Mouse (Mus musculus) frontal cortex, postnatal 10 days (tissue): Measurements from ENCODE around the gene Adgrb2.

Experiments
- DNase-seq, 2 experiments: peaks; one replicate each; pipeline ENCODE4 v3.0.0; 2022; ENCODE audit warnings: low spot score in 2 of 2, mixed read lengths in 1 of 2

Adgrb2 gene

GRCm38 (mm10) chr4:130031146-130031545 lies 46.5 kb downstream of the Adgrb2 start:
- DNase-seq: no peak

DNA sequence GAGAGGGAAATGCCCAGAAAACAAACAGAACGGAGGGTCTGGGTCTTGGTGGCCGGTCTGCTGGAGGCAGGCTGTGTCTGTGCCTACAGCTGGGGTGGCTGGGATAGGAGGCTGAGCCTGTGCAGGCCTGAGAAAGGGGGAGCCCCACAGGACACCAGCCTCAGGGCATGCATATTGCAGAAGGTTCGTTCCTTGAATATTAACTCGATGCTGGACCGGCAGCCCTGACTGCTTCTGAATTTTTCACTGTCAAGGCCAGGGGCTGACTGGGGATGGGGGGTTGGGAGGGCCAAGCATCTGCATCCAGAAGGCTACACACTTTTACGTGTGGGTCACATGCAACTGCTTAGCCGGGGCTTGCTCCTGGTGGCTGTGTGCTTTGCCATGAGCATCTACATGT lies 48.8 kb downstream of the Adgrb2 start:
- DNase-seq: no peak

- DNase-seq: no peak
Observed at GRCm38 (mm10) chr4:130036112-130036511, 51.4 kb downstream of the Adgrb2 start.

DNA sequence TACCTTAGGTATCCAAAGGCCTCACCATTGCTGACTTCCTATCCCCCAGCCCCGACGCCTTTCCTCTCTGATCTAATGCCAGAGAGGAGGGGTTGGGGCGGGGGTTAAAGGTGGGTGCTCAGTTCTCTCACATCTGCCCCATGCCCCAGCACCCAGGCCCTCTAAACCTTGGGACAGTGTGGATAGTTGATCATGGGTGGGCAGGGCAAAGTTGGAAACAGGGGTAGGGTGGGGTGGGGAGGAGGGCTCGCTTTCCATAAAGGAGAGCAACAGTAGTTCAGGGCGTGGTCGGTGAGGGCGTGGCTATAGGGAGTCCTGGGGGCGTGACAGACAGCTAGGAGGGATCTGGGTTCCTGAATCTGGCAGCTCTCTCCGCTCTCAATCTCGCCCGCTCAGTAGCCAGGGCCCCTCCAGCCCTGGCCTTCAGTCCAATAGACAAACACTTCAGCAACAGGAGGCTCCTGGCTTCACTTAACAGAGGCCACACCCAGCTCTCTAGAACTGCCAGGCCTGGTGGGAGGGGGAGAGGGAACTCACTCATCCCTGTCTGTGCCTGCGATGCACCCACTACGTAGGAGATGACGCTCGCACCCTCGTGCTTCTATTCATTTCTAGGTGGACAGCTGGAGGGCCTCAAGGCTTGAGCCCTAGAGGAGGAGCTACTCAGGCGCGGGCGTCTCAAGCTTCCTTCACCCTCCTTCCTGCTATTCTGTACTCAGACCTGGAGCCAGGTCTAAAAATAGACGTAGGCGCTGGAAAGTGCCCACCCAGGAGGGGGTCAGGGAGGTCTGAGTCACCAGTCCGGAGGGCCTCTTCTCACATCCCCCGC lies 52.1 kb downstream of the Adgrb2 start:
- peak in 1 of 2 experiments; percentile 70 for DNase-seq

DNA sequence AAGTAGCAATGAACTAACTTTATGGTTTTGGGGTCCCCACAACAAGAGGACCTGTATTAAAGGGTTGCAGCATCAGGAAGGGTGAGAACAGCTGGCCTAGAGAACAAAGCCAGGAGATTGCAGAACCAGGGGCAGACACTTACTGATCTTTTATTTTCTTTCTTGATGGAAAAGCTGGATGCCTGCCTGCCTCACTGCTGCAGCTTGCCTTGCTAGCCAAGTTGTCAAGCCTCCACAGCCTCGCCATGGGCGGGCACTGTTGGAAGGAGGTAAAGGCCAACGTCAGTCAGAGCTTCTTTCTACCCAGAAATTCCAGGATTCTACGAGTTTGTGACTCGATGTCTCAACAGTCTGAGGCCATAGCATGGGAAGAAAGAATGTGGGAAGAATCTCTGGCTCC lies 54.7 kb downstream of the Adgrb2 start:
- no peak for DNase-seq

GRCm38 (mm10) chr4:130041076-130041475 lies 56.4 kb downstream of the Adgrb2 start:
- DNase-seq: no peak

DNA sequence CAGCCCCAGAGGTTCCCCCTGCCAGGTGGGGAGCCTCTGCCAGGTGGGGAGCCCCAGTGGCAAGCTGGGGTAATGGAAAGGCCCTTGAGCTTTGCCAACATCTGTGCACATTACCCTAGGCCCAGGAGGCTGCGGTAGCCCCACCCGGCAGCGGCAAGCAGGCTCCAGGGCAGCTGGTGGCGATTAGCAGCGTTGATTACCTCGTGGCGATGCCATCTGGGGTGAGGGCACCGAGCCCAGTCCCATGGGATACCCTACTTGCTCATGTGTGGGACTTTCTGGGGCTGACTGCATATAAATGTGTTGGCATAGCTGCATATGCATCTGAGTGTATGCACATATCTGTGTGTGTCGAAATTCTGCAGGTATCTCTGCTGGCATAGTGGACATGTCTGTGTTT lies 59.5 kb downstream of the Adgrb2 start:
- no peak for DNase-seq

DNA sequence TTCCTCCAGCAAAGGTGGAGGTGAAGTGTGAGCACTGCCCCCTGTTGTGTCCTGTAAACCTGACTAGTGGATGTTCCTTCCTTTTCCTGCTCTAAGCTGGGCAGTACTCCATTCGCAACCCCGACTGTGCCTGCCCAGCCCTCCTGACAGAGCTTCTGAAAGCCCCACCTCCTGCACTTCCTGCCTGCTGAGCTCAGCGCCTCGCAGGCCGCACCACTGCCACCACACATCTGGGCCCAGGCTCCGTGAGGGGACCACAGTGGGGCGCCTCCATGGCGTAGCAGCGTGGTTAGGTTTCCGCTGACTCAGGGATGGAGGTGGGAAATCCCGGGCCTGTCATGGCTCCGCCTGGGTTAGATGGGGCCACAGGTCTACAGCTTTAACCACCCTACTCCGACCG lies 60.9 kb downstream of the Adgrb2 start:
- no peak for DNase-seq

DNA sequence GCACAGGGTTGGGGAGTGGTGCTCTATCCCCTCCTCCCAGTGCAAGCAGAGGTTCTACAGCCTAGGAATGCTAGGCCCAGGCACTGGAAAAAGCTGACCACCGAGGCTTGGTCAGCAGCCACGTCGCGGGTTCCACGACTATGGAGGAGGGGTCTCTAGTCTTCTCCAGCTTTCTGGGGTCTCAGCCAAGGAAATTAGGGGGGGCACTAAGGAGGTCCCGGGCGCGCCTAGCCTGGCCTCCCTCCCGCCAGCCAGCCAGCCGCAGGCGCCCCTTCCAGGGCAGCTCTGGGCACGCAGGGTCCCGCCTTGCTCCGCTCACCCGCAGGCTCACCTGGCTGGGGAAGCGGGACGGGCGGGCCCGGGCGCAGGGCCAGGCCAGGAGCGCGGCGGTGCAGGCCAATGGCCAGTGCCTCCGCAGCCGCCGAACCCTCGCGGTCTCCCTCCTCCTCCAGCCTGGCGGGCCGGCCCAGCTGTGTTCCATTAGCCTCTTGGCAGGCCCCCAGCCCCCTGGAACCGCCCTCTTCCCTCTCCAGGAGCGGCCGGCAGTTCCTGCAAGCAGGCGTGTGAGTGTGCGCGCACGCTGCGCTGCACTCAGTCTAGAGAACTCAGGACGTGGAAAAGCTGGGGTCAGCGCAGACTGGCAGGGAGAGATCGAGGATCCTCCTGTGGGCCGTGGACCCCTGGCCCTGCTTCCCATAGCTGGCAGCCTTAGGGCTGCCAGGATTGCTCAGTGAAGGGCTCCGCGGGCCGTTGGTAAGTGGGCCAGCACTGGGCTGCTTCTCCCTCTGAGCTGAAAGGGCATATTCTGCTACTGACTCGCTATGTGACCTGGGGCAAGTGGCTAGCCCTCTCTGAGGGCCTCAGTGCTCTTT lies 62.9 kb downstream of the Adgrb2 start, which contains the start of gene Col16a1:
Gene Col16a1 (plus strand): TSS at position 510 of the 872 bp plus-strand sequence.
- DNase-seq: peak; percentile 75 to 81

- DNase-seq: no peak
Observed at GRCm38 (mm10) chr4:130048203-130048479, 63.5 kb downstream of the Adgrb2 start.

GRCm38 (mm10) chr4:130050056-130050824 lies 65.6 kb downstream of the Adgrb2 start:
- DNase-seq: no peak

DNA sequence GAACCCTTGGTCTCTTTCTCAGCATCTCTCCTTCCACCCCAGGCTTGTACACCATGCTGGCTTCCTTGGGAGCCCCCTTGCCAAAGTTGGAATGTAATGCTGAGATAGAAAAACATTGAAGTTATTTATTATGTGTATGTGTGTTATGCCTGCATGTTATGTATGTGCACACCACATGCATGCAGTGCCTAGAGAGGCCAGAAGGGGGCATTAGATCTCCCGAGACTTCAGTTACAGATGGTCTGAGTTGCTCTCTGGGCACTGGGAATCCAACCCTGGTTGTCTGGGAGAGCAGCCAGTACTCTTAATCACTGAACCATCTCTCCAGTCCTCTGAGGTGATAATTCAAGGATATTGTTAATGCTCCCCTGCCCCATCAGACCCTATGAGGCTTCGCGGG lies 67.6 kb downstream of the Adgrb2 start:
- no peak for DNase-seq

DNA sequence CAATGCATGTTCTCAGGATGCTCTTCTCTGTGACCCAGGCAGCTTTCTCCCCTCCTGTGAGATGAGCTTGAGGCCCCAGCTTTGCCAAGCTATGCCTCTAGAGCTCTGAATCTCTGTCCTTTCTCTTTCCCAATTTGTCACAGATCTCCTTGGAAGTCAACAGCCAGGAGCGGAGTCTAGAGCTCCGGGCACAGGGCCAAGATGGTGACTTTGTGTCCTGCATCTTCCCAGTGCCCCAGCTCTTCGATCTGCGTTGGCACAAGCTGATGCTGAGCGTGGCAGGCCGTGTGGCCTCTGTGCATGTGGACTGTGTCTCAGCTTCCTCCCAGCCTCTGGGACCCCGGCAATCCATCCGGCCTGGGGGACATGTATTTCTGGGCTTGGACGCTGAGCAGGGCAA lies 68.4 kb downstream of the Adgrb2 start:
- DNase-seq: no peak

DNA sequence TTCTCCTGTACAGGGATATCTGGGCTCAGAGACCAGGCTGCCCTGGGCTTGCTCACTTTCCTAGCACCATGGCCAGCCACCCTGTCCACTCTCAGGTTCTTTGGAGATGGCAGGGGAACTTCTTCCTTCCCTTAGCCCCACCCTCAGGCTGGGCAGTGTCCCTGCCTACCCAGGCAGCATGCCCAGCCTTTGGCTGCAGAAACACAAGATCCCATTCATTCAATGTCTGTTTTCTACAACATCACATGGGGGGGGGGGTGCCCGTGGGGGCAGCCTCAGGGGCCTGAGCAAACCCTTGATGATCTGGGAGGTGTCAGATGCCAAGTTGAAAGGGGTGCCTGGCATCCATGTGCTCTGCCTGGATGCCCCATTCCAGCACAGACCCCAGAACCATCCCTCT lies 70.1 kb downstream of the Adgrb2 start:
- DNase-seq: no peak

- no peak for DNase-seq
Observed at GRCm38 (mm10) chr4:130055160-130056010, 70.7 kb downstream of the Adgrb2 start.

DNA sequence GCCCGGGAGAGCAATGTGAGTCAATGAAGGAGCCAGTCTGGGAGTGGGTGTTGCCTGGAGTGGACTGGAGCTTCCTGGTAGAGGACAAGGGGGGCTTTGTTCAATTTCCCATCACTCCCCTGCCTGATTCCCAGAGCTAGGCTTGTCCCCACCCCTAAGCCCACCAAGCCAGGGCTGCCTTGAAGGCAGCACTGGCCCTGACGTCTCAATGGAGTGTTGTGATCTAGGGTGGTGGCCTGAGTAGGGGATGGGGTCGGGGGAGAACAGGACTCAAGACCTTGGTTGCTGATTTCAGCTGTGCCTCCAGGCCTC lies 71.3 kb downstream of the Adgrb2 start:
- no peak for DNase-seq

DNA sequence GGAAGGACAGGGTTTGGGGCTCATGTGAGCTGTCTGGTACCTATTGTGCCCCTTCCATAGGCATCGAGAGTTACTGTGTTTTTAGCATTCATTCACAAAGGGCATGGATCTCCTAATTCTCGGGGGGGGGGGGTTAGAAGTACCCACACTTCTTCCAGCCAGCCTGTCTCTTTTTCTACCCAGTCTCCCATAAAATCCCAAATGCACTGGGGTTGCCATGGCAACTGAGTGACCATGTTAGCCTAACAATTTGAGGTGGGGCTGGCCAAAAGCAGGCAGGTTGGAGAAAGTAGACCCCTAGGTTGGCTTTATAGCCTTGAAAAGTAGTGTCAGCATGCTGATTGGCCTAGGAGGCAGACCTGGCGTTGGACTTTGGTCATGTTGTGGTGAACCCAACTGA lies 71.8 kb downstream of the Adgrb2 start:
- no peak for DNase-seq

GRCm38 (mm10) chr4:130060937-130061336 lies 76.3 kb downstream of the Adgrb2 start:
- DNase-seq: no peak

DNA sequence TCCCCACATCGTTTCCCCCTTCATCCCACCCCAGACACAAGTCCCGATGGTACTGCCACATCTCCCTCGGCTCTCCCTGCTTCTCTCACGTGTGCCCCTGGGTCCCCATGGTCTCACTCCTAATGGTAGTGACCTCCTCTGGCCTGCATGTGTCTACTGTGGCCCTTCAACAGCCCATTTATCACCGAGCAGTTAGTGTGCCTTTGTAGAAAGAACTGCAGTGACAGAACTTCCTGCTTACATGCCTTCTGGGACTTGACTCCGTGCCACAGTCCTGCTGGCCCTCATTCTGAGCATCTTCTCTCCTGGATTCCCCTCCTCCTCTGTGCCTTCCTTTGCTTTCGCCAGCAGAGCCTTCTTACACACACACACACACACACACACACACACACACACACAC lies 78.5 kb downstream of the Adgrb2 start:
- DNase-seq: no peak

- DNase-seq: no peak
Observed at GRCm38 (mm10) chr4:130066816-130067215, 82.1 kb downstream of the Adgrb2 start.

- no peak for DNase-seq
Observed at GRCm38 (mm10) chr4:130070523-130070922, 85.9 kb downstream of the Adgrb2 start.

GRCm38 (mm10) chr4:130071758-130072157 lies 87.1 kb downstream of the Adgrb2 start:
- no peak for DNase-seq
